In genomic region chr2:48567871-48568270, GRCm38 (mm10) we compare ENCODE assay signal across 24 mouse cellular contexts.
DNase-seq lines count a peak whose midpoint lies in the region; ATAC-seq and TF ChIP-seq lines count a peak whose summit lies in the region.
"Had no signal": no experiment of that assay in that cellular context is flagged by ENCODE, and none has a peak within 500 bp of the region (broad histone marks: within the 10 kb centered on the region; RNA-seq: fewer than 3 reads in every experiment).

No protein-coding gene starts in this region.

- 39% methylated on average over 6 of the region's 6 CpGs for WGBS in intestine, embryonic 15.5 days
- WGBS in intestine, postnatal 0 days, result 31% methylated on average over 6 of the region's 6 CpGs
- 67% methylated on average over 6 of the region's 6 CpGs for WGBS in lung, postnatal 0 days

- no peak overlapping the region for H3K4me2 ChIP-seq in intestine, embryonic 15.5 days (replicated peaks)
- H3K4me2 ChIP-seq in intestine, postnatal 0 days (replicated peaks; ENCODE audit: low read depth), result no peak overlapping the region
- no peak overlapping the region for H3K4me2 ChIP-seq in lung, postnatal 0 days (replicated peaks; ENCODE audit: low read depth, low read length)
- H3K4me2 ChIP-seq: heart, embryonic 12.5 days; hindbrain, embryonic 13.5 days; liver, embryonic 12.5 days; midbrain, embryonic 12.5 days; neural tube, embryonic 15.5 days had no signal

- DNase-seq in Muller cell, postnatal 12 days (ENCODE audit: inconsistent ontology term), result peak; percentile 39
- DNase-seq in Patski (ENCODE audit: low read depth, low spot score), result peak; percentile 55
- DNase-seq in retina, postnatal 1 day, result peak; percentile 15
- no peak for DNase-seq in lung, postnatal 0 days (ENCODE audit: low spot score)
- DNase-seq: adrenal gland, adult 8-10 months; B cell, adult 2 months; cerebellum, adult 18-20 months; heart, adult 2 months; heart, postnatal 4 days; kidney, adult 2 months; liver, postnatal 0 days; lung, postnatal 4 days; right cerebral cortex, postnatal 4 days; thymus, adult 2 months; thymus, postnatal 36 days had no signal

- no peak for TF ChIP-seq CTCF in intestine, postnatal 0 days (IDR thresholded peaks at IDR 0.05; ENCODE audit: low read depth)
- TF ChIP-seq CTCF in Patski (IDR thresholded peaks at IDR 0.05), result no peak
- no peak for TF ChIP-seq CTCF in lung, postnatal 0 days (IDR thresholded peaks at IDR 0.05)

- no peaks in the 10 kb centered on the region for H3K27me3 ChIP-seq in intestine, embryonic 15.5 days (replicated peaks)
- no peaks in the 10 kb centered on the region for H3K27me3 ChIP-seq in intestine, postnatal 0 days (replicated peaks; ENCODE audit: control insufficient read depth, insufficient read depth, low read length)
- H3K27me3 ChIP-seq in Patski, result peaks cover 3% of the 10 kb centered on the region
- H3K27me3 ChIP-seq in lung, postnatal 0 days (replicated peaks; ENCODE audit: insufficient read depth, low read length), result no peaks in the 10 kb centered on the region
- H3K27me3 ChIP-seq: heart, embryonic 12.5 days; hindbrain, embryonic 13.5 days; liver, embryonic 12.5 days; megakaryocyte, embryonic 14.5 days; midbrain, embryonic 12.5 days; neural tube, embryonic 15.5 days had no signal

- 0 out of 2 replicates have a peak, but pooled peaks cover 3% of the 10 kb centered on the region for H3K4me1 ChIP-seq in intestine, embryonic 15.5 days (replicated peaks)
- 0 out of 2 replicates have a peak, but pooled peaks cover 8% of the 10 kb centered on the region for H3K4me1 ChIP-seq in intestine, postnatal 0 days (replicated peaks; ENCODE audit: control insufficient read depth, insufficient read depth, low read length)
- no peaks in the 10 kb centered on the region for H3K4me1 ChIP-seq in lung, postnatal 0 days (ENCODE audit: insufficient read depth, low read depth, low read length)
- H3K4me1 ChIP-seq: heart, embryonic 12.5 days; hindbrain, embryonic 13.5 days; liver, embryonic 12.5 days; megakaryocyte, embryonic 14.5 days; midbrain, embryonic 12.5 days; neural tube, embryonic 15.5 days had no signal

- POLR2A ChIA-PET in Patski (lab: Charles Lee), result interaction anchor here (0.6 to 1.1 kb wide), 4 partner anchors 22 to 87 kb away, joined by 3 to 10 read pairs (median 4); no protein-coding TSS in a partner anchor

- CTCF ChIA-PET in Patski (lab: Charles Lee), result no interaction called here

- H3K9me3 ChIP-seq in intestine, embryonic 15.5 days, result no peaks in the 10 kb centered on the region
- no peaks in the 10 kb centered on the region for H3K9me3 ChIP-seq in intestine, postnatal 0 days (ENCODE audit: control insufficient read depth)
- H3K9me3 ChIP-seq in lung, postnatal 0 days (ENCODE audit: low read length), result no peaks in the 10 kb centered on the region
- H3K9me3 ChIP-seq: heart, embryonic 12.5 days; hindbrain, embryonic 13.5 days; liver, embryonic 12.5 days; midbrain, embryonic 12.5 days; neural tube, embryonic 15.5 days had no signal

- no peak overlapping the region for H3K27ac ChIP-seq in intestine, embryonic 15.5 days
- no peak overlapping the region for H3K27ac ChIP-seq in intestine, postnatal 0 days (ENCODE audit: low read depth, low read length)
- no peak overlapping the region for H3K27ac ChIP-seq in lung, postnatal 0 days (ENCODE audit: low read length)
- H3K27ac ChIP-seq: heart, adult 2 months; hindbrain, embryonic 13.5 days; liver, embryonic 12.5 days; midbrain, embryonic 12.5 days; neural tube, embryonic 15.5 days had no signal

- peak; percentile 71 for ATAC-seq in intestine, embryonic 15.5 days
- ATAC-seq in intestine, postnatal 0 days, result no peak
- peak; percentile 98 for ATAC-seq in Patski
- no peak for ATAC-seq in lung, postnatal 0 days
- ATAC-seq: forebrain, embryonic 16.5 days; liver, embryonic 12.5 days; liver, postnatal 0 days had no signal

- H3K4me3 ChIP-seq in intestine, embryonic 15.5 days (replicated peaks), result no peak overlapping the region
- H3K4me3 ChIP-seq in intestine, postnatal 0 days (ENCODE audit: low read depth, low read length), result no peak overlapping the region
- no peak overlapping the region for H3K4me3 ChIP-seq in lung, postnatal 0 days (ENCODE audit: low read depth, low read length)
- H3K4me3 ChIP-seq: heart, adult 2 months; heart, embryonic 12.5 days; hindbrain, embryonic 13.5 days; liver, embryonic 12.5 days; megakaryocyte, embryonic 14.5 days; midbrain, embryonic 12.5 days; neural tube, embryonic 15.5 days had no signal

- in situ Hi-C loops in Patski (cut with MboI; ENCODE audit: low pct_unique_long_range_greater_than_20kb), result no loop called here

- no peaks in the 10 kb centered on the region for H3K36me3 ChIP-seq in intestine, embryonic 15.5 days
- no peaks in the 10 kb centered on the region for H3K36me3 ChIP-seq in intestine, postnatal 0 days (ENCODE audit: control insufficient read depth, insufficient read depth)
- no peaks in the 10 kb centered on the region for H3K36me3 ChIP-seq in lung, postnatal 0 days (ENCODE audit: insufficient read depth, low read length)
- H3K36me3 ChIP-seq: heart, embryonic 12.5 days; hindbrain, embryonic 13.5 days; liver, embryonic 12.5 days; midbrain, embryonic 12.5 days; neural tube, embryonic 15.5 days had no signal

- H3K9ac ChIP-seq in intestine, embryonic 15.5 days, result no peak overlapping the region
- H3K9ac ChIP-seq in intestine, postnatal 0 days (ENCODE audit: low read depth, low read length), result no peak overlapping the region
- H3K9ac ChIP-seq in lung, postnatal 0 days (replicated peaks; ENCODE audit: low read depth), result no peak overlapping the region
- H3K9ac ChIP-seq: heart, embryonic 12.5 days; hindbrain, embryonic 13.5 days; liver, embryonic 12.5 days; liver, postnatal 0 days; midbrain, embryonic 12.5 days; neural tube, embryonic 15.5 days had no signal

- no peak for TF ChIP-seq EP300 in lung, postnatal 0 days (IDR thresholded peaks at IDR 0.05)

Comparison
In these comparisons a context has a peak if more than half of its experiments do, and no peak if none do; other contexts are left out.
1. ATAC-seq: peak in intestine, embryonic 15.5 days (single experiment) and Patski (single experiment); none in intestine, postnatal 0 days (single experiment) and lung, postnatal 0 days (single experiment).